Mouse (Mus musculus): Measurements from ENCODE around the gene Mpzl2. TPM values are rescaled to one million over a fixed set of nuclear protein-coding genes. Genes with fewer than 3 reads are reported as not detected.
A peak's percentile ranks its signal among the peaks of the same experiment; 100 is the strongest.

Gene Mpzl2
- polyA plus RNA-seq, 1 experiment from 2014 or later: 5.5 TPM

DNA sequence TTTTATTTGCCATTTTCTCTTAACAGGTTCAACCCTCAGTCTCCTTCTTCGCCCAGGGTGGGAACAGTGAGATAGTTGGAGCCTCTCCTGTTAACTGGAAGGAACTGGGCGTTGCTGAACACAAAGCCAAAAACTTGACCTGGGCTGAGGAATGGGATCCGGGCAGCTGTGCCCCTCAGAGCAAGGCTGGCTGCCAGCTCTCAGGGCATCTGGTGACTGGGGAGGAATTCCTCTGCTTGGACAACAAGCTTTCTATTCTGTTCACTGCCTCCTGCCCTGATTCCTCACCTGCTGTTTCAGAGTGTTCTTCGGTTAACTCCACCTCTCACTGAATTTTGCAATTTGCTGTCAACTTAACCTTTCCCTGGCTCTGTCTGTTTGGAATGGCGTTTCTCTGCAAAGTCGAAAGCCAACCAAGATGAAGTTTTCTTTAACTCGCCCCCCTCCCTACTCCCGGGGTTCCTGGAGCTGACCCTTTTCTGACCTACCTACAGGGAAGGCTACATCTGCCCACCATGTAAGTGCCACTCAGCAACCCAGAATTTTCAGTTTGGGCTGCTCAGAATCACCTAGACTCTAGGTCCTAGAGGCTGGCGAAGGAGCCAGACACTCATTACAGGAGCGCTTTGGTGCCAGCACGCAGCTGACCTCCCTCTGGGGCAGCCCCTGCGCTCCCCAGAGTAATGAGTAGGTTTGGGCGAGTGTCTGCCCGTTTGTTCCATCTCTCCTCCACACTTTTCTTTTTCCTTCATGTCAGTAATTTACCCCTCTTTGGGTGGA, 657 bp downstream of the Mpzl2 start:
- 16% methylated on average over 14 of the region's 14 CpGs for WGBS
- Histone ChIP-seq H3K36me3 (no peaks in the 10 kb centered on the region), H3K27ac (no peak overlapping the region), H3K4me3 (0 out of 2 replicates have a peak overlapping the region, but pooled peaks have one; percentile 3), H3K27me3 (ENCODE audit: insufficient read depth, poor library complexity, severe bottlenecking) (peaks cover 73% of the 10 kb centered on the region), H3K9me3 (no peaks in the 10 kb centered on the region), H3K4me1 (peaks cover 21% of the 10 kb centered on the region)
- DNase-seq (ENCODE audit: low spot score): peak; percentile 33

GRCm38 (mm10) chr9:45041131-45041838, 1.7 kb downstream of the Mpzl2 start:
- peak; percentile 68 for DNase-seq (ENCODE audit: low spot score)

GRCm38 (mm10) chr9:45042056-45042720, 2.6 kb downstream of the Mpzl2 start:
- H3K36me3 ChIP-seq: no peaks in the 10 kb centered on the region
- peaks cover 78% of the 10 kb centered on the region for H3K27me3 ChIP-seq (ENCODE audit: insufficient read depth, poor library complexity, severe bottlenecking)
- H3K27ac ChIP-seq: no peak overlapping the region
- 2% methylated on average over 20 of the region's 20 CpGs for WGBS
- DNase-seq (ENCODE audit: low spot score): peak; percentile 78
- H3K4me3 ChIP-seq: peak overlapping the region; percentile 55
- no peaks in the 10 kb centered on the region for H3K9me3 ChIP-seq
- H3K4me1 ChIP-seq: peaks cover 21% of the 10 kb centered on the region

More at GRCm38 (mm10) chr9:45041131-45041838, 1.7 kb downstream of the Mpzl2 start:
- Histone ChIP-seq H3K4me1 (peaks cover 21% of the 10 kb centered on the region), H3K27ac (no peak overlapping the region), H3K27me3 (ENCODE audit: insufficient read depth, poor library complexity, severe bottlenecking) (peaks cover 74% of the 10 kb centered on the region), H3K9me3 (no peaks in the 10 kb centered on the region), H3K36me3 (no peaks in the 10 kb centered on the region), H3K4me3 (no peak overlapping the region)
- WGBS: 43% methylated on average over 17 of the region's 17 CpGs

DNA sequence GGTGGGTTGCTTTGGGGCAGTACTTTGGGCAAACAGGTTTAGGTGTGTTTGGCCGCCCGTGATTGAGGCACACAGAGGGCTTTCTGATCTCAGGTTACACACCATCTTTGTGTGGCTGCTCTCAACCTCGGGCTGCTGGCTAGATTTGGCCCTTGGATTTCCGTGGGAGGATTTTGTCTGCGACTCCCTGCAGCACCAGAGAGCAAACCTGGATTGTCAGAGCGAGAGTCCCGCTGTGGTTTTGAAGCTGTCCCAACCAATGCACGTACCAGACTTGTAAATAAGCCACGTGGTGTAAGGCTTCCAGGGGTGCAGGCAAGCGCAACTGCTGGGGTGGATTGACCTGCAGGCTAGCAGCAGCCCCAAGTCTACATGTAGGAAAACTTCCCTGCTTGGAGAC, 3.3 kb downstream of the Mpzl2 start:
- Histone ChIP-seq H3K36me3 (no peaks in the 10 kb centered on the region), H3K4me3 (peak overlapping the region; percentile 55), H3K4me1 (peaks cover 21% of the 10 kb centered on the region), H3K9me3 (no peaks in the 10 kb centered on the region), H3K27ac (no peak overlapping the region), H3K27me3 (ENCODE audit: insufficient read depth, poor library complexity, severe bottlenecking) (peaks cover 80% of the 10 kb centered on the region)
- WGBS: under 1% methylated on average over 10 of the region's 10 CpGs
- peak; percentile 71 for DNase-seq (ENCODE audit: low spot score)

DNA sequence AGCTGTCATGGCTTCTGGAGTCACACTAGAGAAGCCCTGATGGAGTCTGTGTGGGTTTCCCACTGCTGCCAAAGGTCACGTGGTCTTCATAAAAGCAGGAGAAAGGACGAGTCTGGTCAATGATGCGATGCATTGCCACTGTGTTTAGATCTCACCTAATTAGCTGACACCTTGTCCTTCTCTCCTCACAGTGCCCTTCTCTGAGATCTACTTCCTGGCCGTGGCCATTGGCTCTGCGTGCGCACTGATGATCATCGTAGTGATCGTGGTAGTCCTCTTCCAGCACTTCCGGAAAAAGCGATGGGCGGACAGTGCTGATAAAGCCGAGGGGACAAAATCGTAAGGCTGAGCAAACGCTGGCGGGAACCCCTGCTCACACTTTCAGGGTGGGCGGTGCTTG, 7.4 kb downstream of the Mpzl2 start:
- Histone ChIP-seq H3K27ac (no peak overlapping the region), H3K27me3 (ENCODE audit: insufficient read depth, poor library complexity, severe bottlenecking) (peaks cover 53% of the 10 kb centered on the region), H3K4me1 (peaks cover 9% of the 10 kb centered on the region), H3K36me3 (no peaks in the 10 kb centered on the region), H3K4me3 (no peak overlapping the region), H3K9me3 (no peaks in the 10 kb centered on the region)
- 86% methylated on average over 16 of the region's 16 CpGs for WGBS
- peak; percentile 59 for DNase-seq (ENCODE audit: low spot score)

DNA sequence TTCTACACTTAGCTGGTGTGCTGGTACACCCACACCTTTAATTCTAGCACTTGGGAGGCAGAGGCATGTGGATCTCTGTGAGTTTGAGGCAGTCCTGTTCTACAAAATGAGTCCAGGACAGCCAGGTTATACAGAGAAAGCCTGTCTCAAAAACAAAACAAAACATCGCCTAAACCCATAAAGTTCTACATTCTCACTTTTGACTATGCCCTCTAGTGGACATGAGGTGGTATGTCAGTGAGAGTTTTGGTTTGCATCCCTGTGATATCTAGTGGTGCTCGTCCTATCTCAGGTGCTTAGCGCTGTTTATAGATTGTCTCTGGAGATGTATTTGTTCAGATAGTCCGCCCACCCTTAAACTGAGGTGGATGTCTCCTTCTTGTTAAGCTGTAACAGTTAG, 8.9 kb downstream of the Mpzl2 start:
- WGBS: 30% methylated on average over 4 of the region's 4 CpGs
- peaks cover 50% of the 10 kb centered on the region for H3K27me3 ChIP-seq (ENCODE audit: insufficient read depth, poor library complexity, severe bottlenecking)
- DNase-seq (ENCODE audit: low spot score): peak; percentile 46
- H3K9me3 ChIP-seq: no peaks in the 10 kb centered on the region
- no peaks in the 10 kb centered on the region for H3K4me1 ChIP-seq
- no peak overlapping the region for H3K27ac ChIP-seq
- no peaks in the 10 kb centered on the region for H3K36me3 ChIP-seq
- H3K4me3 ChIP-seq: no peak overlapping the region

DNA sequence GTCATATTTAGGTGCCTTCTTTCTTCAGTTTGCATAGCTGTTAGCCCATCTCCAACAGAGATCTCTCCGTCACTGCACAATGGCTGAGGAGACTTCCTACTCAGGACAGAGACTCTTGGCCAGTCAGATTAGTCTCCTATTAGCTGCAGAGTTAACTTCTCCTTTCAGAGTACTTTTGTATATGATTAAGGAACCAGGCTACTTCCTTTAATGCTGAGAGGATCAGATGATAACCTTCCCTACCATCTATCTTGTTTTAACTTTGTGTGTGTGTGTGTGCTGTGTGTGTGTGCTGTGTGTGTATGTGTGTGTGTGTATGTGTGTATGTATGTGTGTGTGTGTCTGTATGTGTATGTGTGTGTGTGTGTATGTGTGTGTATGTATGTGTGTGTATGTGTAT, 10.1 kb downstream of the Mpzl2 start:
- H3K4me1 ChIP-seq: no peaks in the 10 kb centered on the region
- no peak overlapping the region for H3K27ac ChIP-seq
- DNase-seq (ENCODE audit: low spot score): no peak
- no peaks in the 10 kb centered on the region for H3K36me3 ChIP-seq
- H3K9me3 ChIP-seq: no peaks in the 10 kb centered on the region
- peaks cover 49% of the 10 kb centered on the region for H3K27me3 ChIP-seq (ENCODE audit: insufficient read depth, poor library complexity, severe bottlenecking)
- 73% methylated on average over 1 of the region's 1 CpGs for WGBS
- no peak overlapping the region for H3K4me3 ChIP-seq

- Histone ChIP-seq H3K4me3 (no peak overlapping the region), H3K27ac (no peak overlapping the region), H3K9me3 (no peaks in the 10 kb centered on the region), H3K4me1 (no peaks in the 10 kb centered on the region), H3K27me3 (ENCODE audit: insufficient read depth, poor library complexity, severe bottlenecking) (peaks cover 44% of the 10 kb centered on the region), H3K36me3 (no peaks in the 10 kb centered on the region)
- 86% methylated on average over 2 of the region's 2 CpGs for WGBS
- DNase-seq (ENCODE audit: low spot score): peak; percentile 54
Observed at GRCm38 (mm10) chr9:45050301-45050700, 10.7 kb downstream of the Mpzl2 start.

DNA sequence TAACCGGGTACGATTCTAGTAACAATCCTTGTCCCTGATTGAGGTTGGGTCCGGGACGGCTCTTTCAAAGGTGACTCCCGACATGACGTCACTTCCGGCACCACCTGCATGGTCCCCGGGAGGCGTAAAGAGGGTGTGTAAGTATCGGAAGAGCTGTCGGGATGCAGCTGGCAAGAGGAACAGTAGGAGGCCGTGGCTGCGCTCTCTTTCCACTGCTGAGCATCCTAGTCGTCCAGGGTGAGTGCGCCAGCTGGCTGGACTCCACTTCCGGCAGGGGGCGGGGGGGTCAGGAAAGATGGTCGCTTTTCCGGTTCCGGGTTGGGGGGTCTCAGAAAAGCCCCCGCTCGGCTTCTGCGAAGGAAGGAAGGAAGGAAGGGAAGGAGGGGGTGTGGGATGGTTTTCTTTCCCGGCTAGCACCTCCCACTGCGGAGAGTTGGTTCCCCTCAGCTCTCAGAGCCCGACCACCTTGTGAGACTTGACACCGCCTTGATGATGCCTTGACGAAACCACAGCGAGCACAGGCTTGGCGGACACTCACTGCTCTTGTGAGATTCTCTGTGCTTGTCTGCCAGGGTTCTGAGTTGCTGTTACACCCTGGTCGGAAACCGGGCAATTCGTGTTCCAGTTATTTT, 15.6 kb downstream of the Mpzl2 start, which contains the start of gene Mpzl3:
Gene Mpzl3 (plus strand): TSS at position 105 of the 632 bp plus-strand sequence.
- under 1% methylated on average over 33 of the region's 33 CpGs for WGBS
- Histone ChIP-seq H3K27me3 (ENCODE audit: insufficient read depth, poor library complexity, severe bottlenecking) (peaks cover 50% of the 10 kb centered on the region; the same call in 1 of the 2 replicates), H3K9me3 (no peaks in the 10 kb centered on the region), H3K27ac (peak within 1 kb of the TSS; percentile 93), H3K4me3 (peak within 1 kb of the TSS; percentile 77), H3K36me3 (no peaks in the 10 kb centered on the region), H3K4me1 (no peaks in the 10 kb centered on the region)
- DNase-seq (ENCODE audit: low spot score): peak; percentile 93

- Histone ChIP-seq H3K4me3 (no peak overlapping the region), H3K36me3 (no peaks in the 10 kb centered on the region), H3K27ac (no peak overlapping the region), H3K27me3 (ENCODE audit: insufficient read depth, poor library complexity, severe bottlenecking) (peaks cover 42% of the 10 kb centered on the region; the same call in 1 of the 2 replicates), H3K4me1 (no peaks in the 10 kb centered on the region), H3K9me3 (no peaks in the 10 kb centered on the region)
- WGBS: 47% methylated on average over 5 of the region's 5 CpGs
- peak; percentile 6 for DNase-seq (ENCODE audit: low spot score)
Observed at GRCm38 (mm10) chr9:45058304-45058940, 18.8 kb downstream of the Mpzl2 start.

GRCm38 (mm10) chr9:45060151-45060550, 20.6 kb downstream of the Mpzl2 start:
- H3K27ac ChIP-seq: no peak overlapping the region

GRCm38 (mm10) chr9:45062677-45063076, 23.1 kb downstream of the Mpzl2 start:
- no peaks in the 10 kb centered on the region for H3K36me3 ChIP-seq
- no peaks in the 10 kb centered on the region for H3K9me3 ChIP-seq
- no peak overlapping the region for H3K4me3 ChIP-seq
- H3K4me1 ChIP-seq: no peaks in the 10 kb centered on the region
- DNase-seq (ENCODE audit: low spot score): no peak
- no peak overlapping the region for H3K27ac ChIP-seq
- peaks cover 23% of the 10 kb centered on the region; the same call in 1 of the 2 replicates for H3K27me3 ChIP-seq (ENCODE audit: insufficient read depth, poor library complexity, severe bottlenecking)
- WGBS: 65% methylated on average over 3 of the region's 3 CpGs

More at GRCm38 (mm10) chr9:45060151-45060550, 20.6 kb downstream of the Mpzl2 start:
- no peak overlapping the region for H3K4me3 ChIP-seq
- peaks cover 31% of the 10 kb centered on the region; the same call in 1 of the 2 replicates for H3K27me3 ChIP-seq (ENCODE audit: insufficient read depth, poor library complexity, severe bottlenecking)
- no peaks in the 10 kb centered on the region for H3K9me3 ChIP-seq
- WGBS: 33% methylated on average over 7 of the region's 7 CpGs
- H3K4me1 ChIP-seq: no peaks in the 10 kb centered on the region
- H3K36me3 ChIP-seq: no peaks in the 10 kb centered on the region
- peak; percentile 51 for DNase-seq (ENCODE audit: low spot score)

Measured in heart, embryonic 10.5 days (tissue).